Mouse (Mus musculus) mature B cell (primary cell): ENCODE measurements around the gene Esp6.
"Not testable (repeated sequence)": the region's sequence is repeated elsewhere in the genome, so short reads cannot be mapped to it uniquely, and the experiment has no call there.

Experiments used
- in situ Hi-C: fragments of 300-500 bp; cut with MboI; formaldehyde crosslinking; loops from 2 replicates; pipeline ENCODE4 v1.14.3; 2019

The Esp6 gene

DNA sequence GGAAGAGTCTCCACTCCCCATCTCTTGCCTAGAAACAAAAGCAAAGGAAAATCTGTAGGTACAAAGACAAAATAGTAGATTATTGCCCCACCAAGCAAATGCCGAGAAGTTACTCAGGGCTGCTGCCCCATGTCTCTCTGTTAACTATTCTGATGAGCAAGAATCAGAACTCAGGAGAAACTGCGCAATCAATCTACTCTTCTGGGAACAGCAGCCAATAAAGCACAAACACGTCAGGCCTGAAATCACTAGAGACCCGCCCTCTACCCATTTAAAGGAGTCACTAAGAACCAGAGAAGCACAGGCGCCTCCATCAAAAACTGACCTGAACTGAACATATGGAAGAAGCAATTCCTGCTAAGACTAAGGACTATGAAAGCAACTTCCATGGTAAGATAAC lies at the start of gene Esp6:
Gene Esp6, plus strand, starts transcription at position 301 of the 400 bp plus-strand sequence.
- in situ Hi-C loops, result no loop called here

GRCm38 (mm10) chr17:40519818-40520217 lies 41.5 kb upstream of the Esp6 start, which contains the start of gene Esp8:
Gene Esp8 (plus strand): TSS chr17:40520022.
- in situ Hi-C loops, result no loop called here

DNA sequence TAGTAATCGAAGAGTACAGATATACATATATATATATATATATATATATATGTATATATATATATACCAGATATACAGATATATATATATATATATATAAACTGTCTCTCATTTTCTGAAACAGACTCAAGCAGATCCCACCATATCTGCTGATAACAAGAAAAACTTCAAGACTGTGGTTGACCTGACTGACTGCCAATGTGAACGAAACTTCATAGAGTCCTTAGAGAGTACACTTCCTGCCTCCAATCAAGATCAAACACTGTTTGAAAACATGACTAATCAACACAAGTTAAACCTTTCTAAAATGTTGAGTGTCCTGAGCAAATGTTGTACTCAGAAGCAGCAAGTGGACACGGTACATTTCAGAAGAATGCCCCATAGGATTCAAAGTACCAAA lies 31.5 kb upstream of the Esp6 start:
- in situ Hi-C loops, result no loop called here

GRCm38 (mm10) chr17:40531147-40531546 lies 30.2 kb upstream of the Esp6 start:
- in situ Hi-C loops, result no loop called here

DNA sequence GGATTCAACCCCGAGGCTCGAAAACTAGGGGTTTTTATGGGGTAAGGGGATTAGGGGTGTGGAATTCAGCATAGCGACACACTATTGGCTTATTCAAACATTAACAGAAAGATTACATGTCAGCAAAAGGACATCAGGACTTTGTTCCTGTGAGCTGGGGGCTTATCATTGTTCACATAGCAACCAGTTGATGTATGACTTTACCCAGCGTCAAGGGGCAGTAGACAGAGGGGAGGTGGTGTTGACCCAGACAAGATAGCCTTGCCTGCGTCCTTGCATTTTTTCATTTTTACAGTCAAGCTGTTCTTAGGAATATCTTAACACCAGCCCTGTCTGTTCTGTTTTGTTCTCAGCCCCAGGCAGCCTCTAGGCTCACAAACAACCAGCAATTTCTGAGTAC lies 14.3 kb upstream of the Esp6 start:
- in situ Hi-C loops, result not testable (repeated sequence)

- in situ Hi-C loops, result no loop called here
Measured at GRCm38 (mm10) chr17:40553470-40553869, 7.8 kb upstream of the Esp6 start.

GRCm38 (mm10) chr17:40583906-40584305 lies 22.6 kb downstream of the Esp6 start:
- in situ Hi-C loops, result not testable (repeated sequence)

- in situ Hi-C loops, result no loop called here
Measured at GRCm38 (mm10) chr17:40591297-40591696, 30.0 kb downstream of the Esp6 start.

- in situ Hi-C loops, result no loop called here
Measured at GRCm38 (mm10) chr17:40598294-40598693, 37.0 kb downstream of the Esp6 start, which contains the start of gene Esp4. Gene Esp4 (plus strand): TSS chr17:40598594.
